Mouse (Mus musculus) liver, postnatal 0 days (tissue): ENCODE data around the gene Sars. TPM values are rescaled to one million over a fixed set of nuclear protein-coding genes. Genes with fewer than 3 reads are reported as not detected.
A peak's percentile ranks its signal among the peaks of the same experiment; 100 is the strongest.

ENCODE experiments used
- ATAC-seq: fragments of 200-750 bp; cut with Nextera tagmentation; 2 replicates; pipeline ENCODE4 v1.8.0; 2017; ENCODE audit warnings: mild to moderate bottlenecking, moderate library complexity
- DNase-seq: peaks from one replicate; pipeline ENCODE4 v3.0.0-alpha.2; 2016
- H3K27ac ChIP-seq: fragments of 300-500 bp; sonication (generic); 2 replicates; pipeline ENCODE4 v1.5.1; 2014; ENCODE audit warnings: antibody characterized with exemption, moderate library complexity, mild to moderate bottlenecking, low read depth
- H3K27me3 ChIP-seq: fragments of 300-500 bp; sonication (generic); 2 replicates; pipeline ENCODE4 v1.6.1; 2014; ENCODE audit warnings: low read length, control low read depth, mixed read lengths; ENCODE audit not compliant: insufficient read depth
- H3K36me3 ChIP-seq: fragments of 300-500 bp; sonication (generic); replicated peaks from 2 replicates; pipeline ENCODE4 v1.6.1; 2014; ENCODE audit warnings: mild to moderate bottlenecking, control low read depth, low read length, moderate library complexity, mixed read lengths; ENCODE audit not compliant: insufficient read depth
- H3K4me1 ChIP-seq: fragments of 300-500 bp; sonication (generic); 2 replicates; pipeline ENCODE4 v1.6.1; 2014; ENCODE audit warnings: antibody characterized with exemption, mild to moderate bottlenecking, control low read depth; ENCODE audit not compliant: insufficient read depth
- H3K4me2 ChIP-seq: fragments of 300-500 bp; sonication (generic); 2 replicates; pipeline ENCODE4 v1.6.1; 2014; ENCODE audit warnings: low read depth, mild to moderate bottlenecking, low read length, moderate library complexity, mixed read lengths
- H3K4me3 ChIP-seq: fragments of 300-500 bp; sonication (generic); 2 replicates; pipeline ENCODE4 v1.5.1; 2014; ENCODE audit warnings: low read depth, low read length
- H3K9ac ChIP-seq: fragments of 300-500 bp; sonication (generic); replicated peaks from 2 replicates; pipeline ENCODE4 v1.6.1; 2014; ENCODE audit warnings: mild to moderate bottlenecking, moderate library complexity
- H3K9me3 ChIP-seq: fragments of 300-500 bp; sonication (generic); 2 replicates; pipeline ENCODE4 v1.6.1; 2016; ENCODE audit warnings: mild to moderate bottlenecking, control low read depth, low read length, mixed read lengths
- CTCF ChIP-seq: sonication (generic); IDR thresholded peaks from 2 replicates; pipeline ENCODE4 v1.5.1; 2016; ENCODE audit warnings: antibody characterized with exemption, low read depth
- EP300 ChIP-seq: IDR thresholded peaks from 2 replicates; pipeline ENCODE4 v1.6.1; 2016; ENCODE audit warnings: antibody characterized with exemption, low read depth, mild to moderate bottlenecking
- WGBS: fragments of 180-500 bp; shearing (Covaris S2); extraction: QIAGEN DNeasy Blood & Tissue Kit; methylation state at CpG from one replicate; pipeline ENCODE4 v1.1.7; 2014; ENCODE audit not compliant: insufficient replicate concordance; 5-methylcytosine and 5-hydroxymethylcytosine counted together
- polyA plus RNA-seq: library from polyadenylated mRNA; unstranded; fragments of >200 nt; fragmentation: Nextera tagmentation; extraction: Ambion mirVana; gene quantifications from 2 replicates; pipeline ENCODE4 v1.2.1, GENCODE M21; 2015

Gene Sars
- polyA plus RNA-seq, 1 experiment from 2014 or later = 41.7 TPM

- Histone ChIP-seq H3K27ac (no peak overlapping the region), H3K9me3 (no peaks in the 10 kb centered on the region), H3K36me3 (no peaks in the 10 kb centered on the region), H3K27me3 (no peaks in the 10 kb centered on the region), H3K4me2 (no peak overlapping the region), H3K9ac (no peak overlapping the region), H3K4me1 (no peaks in the 10 kb centered on the region), H3K4me3 (no peak overlapping the region)
- ATAC-seq = no peak
- no peak for DNase-seq
- TF ChIP-seq EP300 (no peak), CTCF (no peak)
- WGBS = 60% methylated on average over 5 of the region's 5 CpGs
Observed at GRCm38 (mm10) chr3:108400442-108400841, 44.6 kb downstream of the Sars start.

DNA sequence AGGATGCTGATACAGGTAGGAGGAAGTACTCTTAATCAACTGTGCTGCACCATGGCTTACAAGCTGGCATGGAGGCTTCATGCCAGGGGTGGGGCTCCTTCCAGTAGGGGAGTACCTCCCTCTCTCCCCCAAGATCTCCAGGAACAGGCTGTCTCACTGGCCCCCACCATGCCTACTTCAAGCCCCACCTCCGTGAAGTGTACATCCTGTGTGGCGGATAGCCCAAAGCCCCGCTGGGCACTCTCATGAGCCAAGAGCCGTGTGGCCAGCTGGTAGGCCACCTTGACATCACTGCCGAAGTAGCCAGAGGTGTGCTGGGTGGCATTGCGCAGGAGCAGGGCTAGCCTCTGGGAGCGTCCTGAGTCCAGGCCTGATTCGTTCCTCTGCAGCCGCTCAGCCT is 46.7 kb downstream of the Sars start:
- Histone ChIP-seq H3K4me1 (no peaks in the 10 kb centered on the region), H3K4me3 (no peak overlapping the region), H3K36me3 (no peaks in the 10 kb centered on the region), H3K27me3 (no peaks in the 10 kb centered on the region), H3K9ac (no peak overlapping the region), H3K9me3 (no peaks in the 10 kb centered on the region), H3K27ac (no peak overlapping the region), H3K4me2 (no peak overlapping the region)
- no peak for ATAC-seq
- DNase-seq = no peak
- 76% methylated on average over 9 of the region's 9 CpGs for WGBS
- TF ChIP-seq EP300 (no peak), CTCF (no peak)

DNA sequence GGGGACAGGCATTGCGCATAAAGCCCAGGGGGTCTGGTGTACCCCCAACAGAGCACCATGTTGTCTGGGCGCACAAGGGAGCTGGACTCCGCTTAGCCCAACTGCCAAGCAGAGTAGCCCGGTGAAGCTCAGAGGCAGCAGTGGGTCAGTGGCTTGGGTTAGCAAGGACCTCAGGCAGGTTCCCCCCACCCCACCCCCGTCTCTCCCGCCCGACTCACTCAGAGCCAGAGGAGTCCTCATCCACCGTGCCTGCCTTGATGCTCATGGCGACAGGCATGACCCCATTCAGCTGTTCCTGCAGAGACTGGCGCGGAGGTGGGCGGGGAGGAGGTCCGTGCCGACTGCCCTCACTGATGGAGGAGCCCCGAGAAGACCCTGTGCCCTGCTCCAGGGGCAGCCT is 52.2 kb downstream of the Sars start:
- WGBS = 66% methylated on average over 15 of the region's 15 CpGs
- DNase-seq (no peak), ATAC-seq (no peak)
- H3K4me1 ChIP-seq = peaks cover 3% of the 10 kb centered on the region; the same call in 1 of the 2 replicates
- no peak overlapping the region for H3K4me3 ChIP-seq
- H3K36me3 ChIP-seq = no peaks in the 10 kb centered on the region
- H3K27ac ChIP-seq = no peak overlapping the region
- no peak overlapping the region for H3K9ac ChIP-seq
- H3K9me3 ChIP-seq = no peaks in the 10 kb centered on the region
- 0 out of 2 replicates have a peak overlapping the region, but pooled peaks have one; percentile 13 for H3K4me2 ChIP-seq
- no peaks in the 10 kb centered on the region for H3K27me3 ChIP-seq
- TF ChIP-seq EP300 = no peak
- no peak for TF ChIP-seq CTCF

DNA sequence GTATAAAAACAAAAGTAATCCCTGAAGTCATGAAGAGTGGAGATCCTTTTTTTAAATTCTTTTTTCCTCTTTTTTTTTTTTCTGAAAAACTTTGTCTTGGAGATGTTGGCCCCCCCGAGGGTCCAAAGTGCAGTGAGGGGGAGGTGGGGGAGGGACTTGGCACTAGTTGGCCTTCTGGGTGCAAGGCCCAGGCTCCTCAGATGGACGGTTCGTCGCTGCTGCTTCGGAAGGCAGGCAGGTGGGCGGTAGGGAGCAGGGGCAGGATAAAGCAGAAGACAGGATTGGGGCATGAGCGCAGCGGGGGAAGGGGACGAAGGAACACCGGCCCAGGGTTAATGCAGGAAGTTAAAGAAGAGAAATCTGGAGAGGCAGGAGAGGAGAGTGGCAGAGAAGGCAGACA is 52.7 kb downstream of the Sars start:
- no peaks in the 10 kb centered on the region for H3K9me3 ChIP-seq
- H3K9ac ChIP-seq = no peak overlapping the region
- no peak overlapping the region for H3K27ac ChIP-seq
- no peaks in the 10 kb centered on the region for H3K27me3 ChIP-seq
- no peak overlapping the region for H3K4me3 ChIP-seq
- ATAC-seq (no peak), DNase-seq (no peak)
- H3K36me3 ChIP-seq = no peaks in the 10 kb centered on the region
- TF ChIP-seq CTCF (no peak), EP300 (no peak)
- WGBS = 39% methylated on average over 10 of the region's 10 CpGs
- peaks cover 3% of the 10 kb centered on the region; the same call in 1 of the 2 replicates for H3K4me1 ChIP-seq
- H3K4me2 ChIP-seq = peak overlapping the region; percentile 13; the same call in 1 of the 2 replicates

DNA sequence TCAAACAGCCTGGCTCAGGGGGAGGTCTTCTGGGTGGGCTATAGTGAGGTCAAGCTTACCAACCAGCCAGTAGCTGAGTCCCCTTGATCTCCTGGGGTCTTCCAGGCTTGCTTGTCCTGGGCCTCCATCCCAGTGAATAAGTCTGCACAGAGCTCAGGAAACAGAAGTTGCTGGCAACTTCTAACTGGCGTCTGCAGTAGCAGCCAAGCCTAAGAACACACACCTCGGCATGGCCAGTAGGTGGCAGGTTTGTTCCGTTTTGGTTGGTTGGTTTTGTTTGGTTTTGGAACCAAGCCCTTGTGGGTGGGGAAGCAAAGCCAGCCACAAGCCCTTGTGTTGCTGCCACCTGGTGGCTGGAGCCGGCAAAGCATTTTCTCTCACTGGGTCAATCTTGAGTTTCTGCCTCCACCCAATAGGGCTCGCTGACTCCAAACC is 55.9 kb downstream of the Sars start:
- peaks cover 13% of the 10 kb centered on the region for H3K4me1 ChIP-seq
- peak overlapping the region; percentile 50; the same call in 1 of the 2 replicates for H3K4me2 ChIP-seq
- 1% methylated on average over 5 of the region's 5 CpGs for WGBS
- ATAC-seq = peak; percentile 93
- H3K36me3 ChIP-seq = no peaks in the 10 kb centered on the region
- no peak overlapping the region for H3K27ac ChIP-seq
- no peak overlapping the region for H3K9ac ChIP-seq
- TF ChIP-seq EP300 = no peak
- TF ChIP-seq CTCF = peak; percentile 99
- H3K9me3 ChIP-seq = no peaks in the 10 kb centered on the region
- no peaks in the 10 kb centered on the region for H3K27me3 ChIP-seq
- H3K4me3 ChIP-seq = no peak overlapping the region
- peak; percentile 96 for DNase-seq

- Histone ChIP-seq H3K9ac (no peak overlapping the region), H3K4me3 (no peak overlapping the region), H3K4me2 (no peak overlapping the region), H3K4me1 (peaks cover 29% of the 10 kb centered on the region), H3K27ac (no peak overlapping the region), H3K36me3 (no peaks in the 10 kb centered on the region), H3K9me3 (no peaks in the 10 kb centered on the region), H3K27me3 (no peaks in the 10 kb centered on the region)
- no peak for TF ChIP-seq EP300
- TF ChIP-seq CTCF = no peak
- 85% methylated on average over 10 of the region's 10 CpGs for WGBS
- DNase-seq = no peak
- ATAC-seq = no peak
Observed at GRCm38 (mm10) chr3:108386186-108386585, 58.8 kb downstream of the Sars start.

- ATAC-seq (no peak), DNase-seq (no peak)
- TF ChIP-seq CTCF = no peak
- TF ChIP-seq EP300 = no peak
- Histone ChIP-seq H3K27me3 (no peaks in the 10 kb centered on the region), H3K27ac (no peak overlapping the region), H3K9me3 (no peaks in the 10 kb centered on the region), H3K9ac (peak overlapping the region; percentile 54), H3K4me1 (peaks cover 29% of the 10 kb centered on the region), H3K36me3 (no peaks in the 10 kb centered on the region), H3K4me3 (peak overlapping the region; percentile 65), H3K4me2 (peak overlapping the region; percentile 73)
- 50% methylated on average over 2 of the region's 2 CpGs for WGBS
Observed at GRCm38 (mm10) chr3:108384425-108384824, 60.6 kb downstream of the Sars start.
